Mouse (Mus musculus) large intestine, adult 2 months (tissue): ENCODE results near the gene Vps52. TPM values are rescaled to one million over a fixed set of nuclear protein-coding genes. Genes with fewer than 3 reads are reported as not detected.

Experiments
- DNase-seq: peaks from one replicate; pipeline ENCODE4 v3.0.0-alpha.2; 2012; ENCODE audit warnings: low read depth, low spot score
- WGBS: fragments of 180-500 bp; shearing (Covaris S2); methylation state at CpG from one replicate; pipeline ENCODE4 v1.1.7; 2018; 5-methylcytosine and 5-hydroxymethylcytosine counted together
- polyA plus RNA-seq: library from polyadenylated mRNA; depleted of rRNA; stranded (reverse); fragments of >200 nt; gene quantifications from 2 replicates; pipeline ENCODE4 v1.2.3, GENCODE M21; 2012; rRNA removed

Vps52 gene
- 44.6 and 59.1 TPM in 2 replicates for polyA plus RNA-seq

DNA sequence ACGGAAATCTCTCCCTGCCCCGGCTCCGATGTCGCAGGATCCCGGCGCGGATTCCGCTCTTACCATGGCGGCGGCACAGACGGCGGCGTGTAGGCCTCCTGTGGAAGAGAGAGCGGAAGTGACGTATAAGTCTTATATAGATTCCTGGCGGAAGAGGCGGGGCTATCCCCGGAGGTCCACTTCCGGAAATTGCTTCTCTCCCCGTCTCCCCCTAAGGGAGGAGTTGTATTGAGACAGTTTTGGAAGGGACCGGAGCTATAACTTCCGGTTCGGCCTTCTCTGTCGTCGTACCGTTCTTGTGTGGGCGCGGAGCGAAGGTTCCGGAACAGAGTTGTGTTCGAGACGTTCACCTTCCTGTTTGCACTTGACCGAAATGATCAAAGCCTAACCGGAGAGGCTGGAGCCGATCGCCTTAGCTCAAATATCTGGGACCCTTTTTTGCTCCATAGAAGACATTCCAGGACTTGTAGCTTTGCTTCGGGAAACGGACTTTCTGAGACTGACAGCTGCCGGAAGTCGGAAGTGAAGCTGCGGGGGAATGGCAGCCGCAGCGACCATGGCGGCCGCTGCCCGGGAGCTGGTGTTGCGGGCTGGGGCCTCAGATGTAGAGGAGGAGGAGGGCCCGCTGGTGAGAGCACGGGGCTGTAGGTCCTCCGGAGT is at the start of gene Vps52, which contains the start of gene Rps18:
Vps52 (plus strand) TSS at position 258 of the 660 bp plus-strand sequence.
Rps18 (minus strand) TSS at position 447 of the 660 bp plus-strand sequence.
- DNase-seq: peak; percentile 85
- under 1% methylated on average over 50 of the region's 50 CpGs for WGBS

- DNase-seq: no peak
- under 1% methylated on average over 44 of the region's 44 CpGs for WGBS
These were observed 47.1 kb upstream of the Vps52 start for GRCm38 (mm10) chr17:33908331-33909076.

GRCm38 (mm10) chr17:33909077-33909868 is 46.3 kb upstream of the Vps52 start, which contains the start of gene Daxx:
Daxx (plus strand) TSS chr17:33909414.
- WGBS: 1% methylated on average over 68 of the region's 68 CpGs

GRCm38 (mm10) chr17:33909869-33910250 is 45.8 kb upstream of the Vps52 start:
- DNase-seq: no peak

More at GRCm38 (mm10) chr17:33909077-33909868, 46.3 kb upstream of the Vps52 start, which contains the start of gene Daxx:
- DNase-seq: peak; percentile 92

GRCm38 (mm10) chr17:33910346-33911051 is 45.1 kb upstream of the Vps52 start:
- WGBS: 37% methylated on average over 11 of the region's 11 CpGs

More at GRCm38 (mm10) chr17:33909869-33910250, 45.8 kb upstream of the Vps52 start:
- under 1% methylated on average over 14 of the region's 14 CpGs for WGBS

GRCm38 (mm10) chr17:33911052-33911812 is 44.4 kb upstream of the Vps52 start:
- DNase-seq: no peak
- 87% methylated on average over 31 of the region's 31 CpGs for whole genome bisulfite sequencing

More at GRCm38 (mm10) chr17:33910346-33911051, 45.1 kb upstream of the Vps52 start:
- DNase-seq: no peak

DNA sequence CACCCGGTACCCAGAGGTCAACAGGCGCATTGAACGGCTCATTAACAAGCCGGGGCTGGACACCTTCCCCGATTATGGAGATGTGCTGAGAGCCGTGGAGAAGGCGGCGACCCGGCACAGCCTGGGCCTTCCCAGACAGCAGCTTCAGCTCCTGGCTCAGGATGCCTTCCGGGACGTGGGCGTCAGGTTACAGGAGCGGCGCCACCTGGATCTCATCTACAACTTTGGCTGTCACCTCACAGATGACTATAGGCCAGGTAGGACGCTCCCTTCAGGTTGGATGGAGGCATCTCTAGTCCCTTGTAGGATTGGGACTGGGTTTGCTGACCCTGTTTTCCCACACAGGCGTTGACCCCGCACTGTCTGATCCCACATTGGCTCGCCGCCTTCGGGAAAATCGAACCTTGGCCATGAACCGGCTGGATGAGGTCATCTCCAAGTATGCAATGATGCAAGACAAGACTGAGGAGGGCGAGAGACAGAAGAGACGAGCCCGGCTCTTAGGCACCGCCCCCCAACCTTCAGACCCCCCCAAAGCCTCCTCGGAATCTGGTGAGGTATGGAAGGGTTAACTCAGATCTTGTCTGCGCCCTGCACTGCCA is 43.7 kb upstream of the Vps52 start:
- DNase-seq: no peak
- WGBS: 87% methylated on average over 28 of the region's 28 CpGs

DNA sequence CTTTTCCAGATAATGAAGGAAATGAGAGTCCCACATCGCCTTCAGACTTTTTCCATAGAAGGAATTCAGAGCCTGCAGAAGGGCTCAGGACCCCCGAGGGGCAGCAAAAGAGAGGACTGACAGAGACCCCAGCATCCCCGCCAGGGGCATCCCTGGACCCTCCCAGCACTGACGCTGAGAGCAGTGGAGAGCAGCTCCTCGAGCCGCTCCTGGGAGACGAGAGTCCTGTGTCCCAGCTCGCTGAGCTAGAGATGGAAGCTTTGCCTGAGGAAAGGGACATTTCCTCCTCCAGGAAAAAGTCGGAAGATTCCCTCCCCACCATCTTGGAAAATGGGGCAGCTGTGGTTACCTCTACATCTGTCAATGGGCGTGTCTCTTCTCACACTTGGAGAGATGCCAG is 42.3 kb upstream of the Vps52 start:
- no peak for DNase-seq
- WGBS: 83% methylated on average over 10 of the region's 10 CpGs

DNA sequence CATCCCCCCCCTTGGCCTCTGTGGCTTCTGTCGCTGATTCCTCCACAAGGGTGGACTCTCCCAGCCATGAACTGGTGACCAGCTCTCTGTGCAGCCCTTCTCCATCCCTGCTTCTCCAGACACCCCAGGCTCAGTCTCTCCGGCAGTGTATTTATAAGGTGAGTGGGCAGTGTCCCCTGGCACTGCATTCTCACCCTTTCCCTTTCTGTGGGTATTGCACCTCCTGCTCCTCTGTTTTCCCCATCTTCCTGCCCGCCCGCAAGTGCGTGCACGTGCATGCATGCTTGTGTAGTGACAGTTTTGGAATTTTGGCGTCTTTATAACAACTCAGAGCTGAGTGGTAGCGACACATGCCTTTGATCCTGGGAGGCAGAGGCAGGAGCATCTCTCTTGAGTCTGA is 41.7 kb upstream of the Vps52 start:
- 93% methylated on average over 8 of the region's 8 CpGs for WGBS
- DNase-seq: no peak

DNA sequence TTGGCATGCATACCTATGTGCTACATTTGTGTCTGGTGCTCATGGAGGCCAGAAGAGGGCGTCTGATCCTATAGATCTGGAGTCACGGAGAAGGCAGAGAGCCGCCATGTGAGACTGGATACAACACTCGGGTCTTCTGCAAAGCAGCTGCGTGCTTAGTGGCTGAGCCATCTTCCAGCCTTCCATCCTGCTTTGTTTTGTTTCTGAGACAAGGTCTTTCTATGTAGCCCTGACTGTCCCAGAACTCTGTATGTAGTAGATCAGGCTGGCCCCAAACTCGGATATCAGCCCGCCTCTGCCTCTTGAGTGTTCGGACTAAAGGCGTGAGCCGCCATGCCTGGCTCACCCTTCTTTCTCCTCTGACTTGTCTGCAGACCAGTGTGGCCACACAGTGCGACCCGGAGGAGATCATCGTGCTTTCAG is 40.6 kb upstream of the Vps52 start:
- no peak for DNase-seq
- WGBS: 74% methylated on average over 13 of the region's 13 CpGs

- DNase-seq: peak; percentile 99
- WGBS: under 1% methylated on average over 33 of the region's 34 CpGs
These were observed 39.9 kb upstream of the Vps52 start, which contains the start of the genes Tapbp and Zbtb22 for GRCm38 (mm10) chr17:33915671-33916250. Tapbp (plus strand) TSS chr17:33915899. Zbtb22 (plus strand) TSS chr17:33915904.

DNA sequence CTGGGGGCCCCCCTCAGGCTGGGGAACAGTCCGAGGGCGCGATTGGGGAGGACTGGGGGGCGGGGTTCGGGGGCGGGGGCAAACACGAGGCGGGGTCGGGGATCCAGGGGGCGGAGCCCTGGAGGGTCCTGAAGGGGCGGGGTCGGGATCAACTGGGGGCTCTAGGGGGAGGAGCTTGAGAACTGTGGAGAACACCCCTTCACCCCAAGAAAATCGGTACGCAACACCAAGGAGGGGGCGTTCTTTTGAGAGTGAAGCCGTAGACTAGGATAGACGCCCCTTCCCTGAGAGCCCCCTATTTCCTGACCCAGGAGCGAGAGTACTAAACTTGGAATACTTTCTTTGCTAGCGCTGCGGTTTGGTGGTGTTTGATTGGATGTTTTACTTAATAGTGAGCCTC is 39.3 kb upstream of the Vps52 start:
- under 1% methylated on average over 19 of the region's 20 CpGs for WGBS
- no peak for DNase-seq

DNA sequence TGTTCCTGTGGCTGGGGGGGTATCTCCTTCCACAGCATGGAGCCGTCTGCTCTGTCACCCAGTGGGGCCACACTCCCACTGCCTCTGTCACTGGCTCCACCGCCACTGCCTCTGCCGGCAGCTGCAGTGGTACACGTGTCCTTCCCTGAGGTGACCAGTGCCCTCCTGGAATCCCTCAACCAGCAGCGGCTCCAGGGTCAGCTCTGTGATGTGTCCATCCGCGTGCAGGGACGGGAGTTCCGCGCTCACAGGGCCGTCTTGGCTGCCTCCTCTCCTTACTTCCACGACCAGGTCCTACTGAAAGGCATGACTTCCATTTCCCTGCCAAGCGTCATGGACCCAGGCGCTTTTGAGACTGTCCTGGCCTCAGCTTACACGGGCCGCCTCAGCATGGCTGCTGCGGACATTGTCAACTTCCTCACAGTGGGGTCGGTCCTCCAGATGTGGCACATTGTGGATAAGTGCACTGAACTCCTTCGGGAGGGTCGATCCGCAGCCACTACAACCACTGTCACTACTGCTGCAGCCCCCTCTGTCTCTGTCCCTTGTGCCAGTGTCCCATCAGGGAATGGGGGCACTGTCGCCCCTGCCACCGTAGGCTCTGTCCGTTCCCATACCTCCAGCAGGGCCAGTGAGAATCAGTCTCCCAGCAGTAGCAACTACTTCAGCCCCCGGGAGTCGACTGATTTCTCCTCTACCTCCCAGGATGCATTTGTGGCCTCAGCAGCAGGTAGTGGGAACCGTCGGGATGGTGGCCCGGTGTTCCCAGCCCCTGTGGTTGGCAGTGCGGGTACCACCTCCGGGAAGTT is 38.6 kb upstream of the Vps52 start:
- WGBS: 75% methylated on average over 31 of the region's 31 CpGs
- DNase-seq: no peak

DNA sequence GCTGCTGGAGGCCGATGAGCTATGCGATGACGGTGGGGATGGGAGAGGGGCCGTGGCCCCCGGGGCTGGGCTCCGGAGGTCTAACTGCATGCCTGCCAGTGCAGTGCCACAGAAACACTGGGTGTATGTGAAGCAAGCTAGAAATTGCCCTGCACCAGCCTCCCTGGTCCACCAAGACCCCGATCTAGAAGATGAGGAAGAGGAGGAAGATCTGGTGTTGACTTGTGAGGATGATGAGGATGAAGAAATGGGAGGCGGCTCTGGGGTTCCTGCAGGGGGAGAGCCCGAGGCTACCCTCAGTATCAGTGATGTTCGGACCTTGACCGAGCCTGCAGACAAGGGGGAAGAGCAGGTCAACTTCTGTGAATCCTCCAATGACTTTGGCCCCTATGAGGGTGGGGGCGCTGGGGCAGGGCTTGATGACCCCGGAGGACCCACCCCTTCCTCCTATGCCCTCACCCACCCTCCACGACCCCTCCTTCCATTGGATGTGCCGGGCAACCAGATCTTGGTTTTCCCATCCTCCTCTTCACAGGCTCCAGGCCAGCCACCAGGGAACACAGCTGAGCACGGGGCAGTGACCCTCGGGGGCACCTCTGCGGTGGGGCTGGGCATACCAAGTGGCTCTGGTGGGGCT is 37.8 kb upstream of the Vps52 start:
- 84% methylated on average over 18 of the region's 18 CpGs for WGBS
- no peak for DNase-seq

DNA sequence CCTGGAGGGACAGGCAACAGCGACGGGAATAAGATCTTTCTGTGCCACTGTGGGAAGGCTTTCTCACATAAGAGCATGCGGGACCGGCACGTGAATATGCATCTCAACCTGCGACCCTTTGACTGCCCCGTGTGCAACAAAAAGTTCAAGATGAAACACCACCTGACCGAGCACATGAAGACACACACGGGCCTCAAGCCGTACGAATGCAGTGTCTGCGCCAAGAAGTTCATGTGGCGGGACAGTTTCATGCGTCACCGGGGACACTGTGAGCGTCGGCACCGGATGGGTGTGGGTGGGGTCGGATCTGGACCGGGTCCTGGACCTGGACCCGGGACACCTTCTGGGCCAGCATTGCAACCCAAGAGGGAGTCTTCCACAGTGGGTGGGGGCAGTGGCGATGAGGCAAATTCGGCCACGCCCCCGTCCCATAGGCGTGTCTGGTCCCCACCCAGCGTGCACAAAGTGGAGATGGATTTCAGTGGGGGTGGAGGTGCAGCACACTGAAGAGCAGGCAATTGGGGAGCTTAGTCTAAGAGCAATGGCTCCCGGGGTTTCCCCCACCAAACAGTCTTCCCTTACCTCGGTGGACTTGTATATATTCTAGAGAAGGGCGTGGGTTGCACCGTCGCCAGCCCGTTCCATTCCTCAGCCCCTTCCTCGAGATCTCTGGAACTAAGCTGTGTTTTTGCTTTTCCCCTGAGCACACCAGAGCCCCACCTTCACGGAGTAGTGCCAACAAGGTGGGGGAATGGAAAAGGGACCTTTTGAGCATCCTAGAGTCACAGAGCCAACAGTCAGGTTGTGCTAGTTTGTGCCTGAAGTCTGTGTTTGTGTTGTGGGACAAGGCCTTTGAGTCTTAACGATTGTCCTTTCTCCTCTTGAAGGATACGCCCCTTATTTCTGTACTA is 37.1 kb upstream of the Vps52 start:
- WGBS: 50% methylated on average over 37 of the region's 37 CpGs
- DNase-seq: no peak
